Mouse (Mus musculus): ENCODE measurements at regions not wholly inside any gene's neighbourhood (a gene's known extent, or its start where the extent isn't known, plus 50 kb on each side); places are given as distances from the start of the nearest gene placed in this dataset.
"Not testable (repeated sequence)": the region's sequence is repeated elsewhere in the genome, so short reads cannot be mapped to it uniquely, and the experiment has no call there.

- no peak for DNase-seq (ENCODE audit: low read depth, low spot score)
Observed at GRCm38 (mm10) chr10:26577087-26577486, 176.1 kb upstream of the Arhgap18 start.

DNA sequence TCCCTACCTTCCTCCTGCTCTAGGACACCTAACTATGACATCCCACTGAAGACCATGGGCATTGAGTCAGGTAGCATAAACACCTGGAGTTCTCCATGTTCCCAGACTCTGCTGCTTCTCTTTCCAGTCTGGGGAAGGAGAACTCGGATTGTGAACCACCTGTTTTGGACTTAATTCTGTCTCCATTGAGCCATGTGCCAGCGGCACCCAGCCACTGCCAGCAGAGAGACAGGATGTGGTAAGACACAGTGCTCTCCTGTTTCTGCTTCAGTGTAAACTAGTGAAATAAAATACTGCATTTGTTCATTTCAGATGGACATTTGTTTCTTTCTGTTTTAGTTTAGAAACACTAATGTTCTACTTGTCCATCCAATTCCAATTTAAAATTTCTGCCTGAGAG lies 168.1 kb upstream of the Arhgap18 start:
- peak; percentile 40 for DNase-seq (ENCODE audit: low read depth, low spot score)

GRCm38 (mm10) chr10:26607081-26607480 lies 146.1 kb upstream of the Arhgap18 start:
- DNase-seq (ENCODE audit: low read depth, low spot score): not testable (repeated sequence)

DNA sequence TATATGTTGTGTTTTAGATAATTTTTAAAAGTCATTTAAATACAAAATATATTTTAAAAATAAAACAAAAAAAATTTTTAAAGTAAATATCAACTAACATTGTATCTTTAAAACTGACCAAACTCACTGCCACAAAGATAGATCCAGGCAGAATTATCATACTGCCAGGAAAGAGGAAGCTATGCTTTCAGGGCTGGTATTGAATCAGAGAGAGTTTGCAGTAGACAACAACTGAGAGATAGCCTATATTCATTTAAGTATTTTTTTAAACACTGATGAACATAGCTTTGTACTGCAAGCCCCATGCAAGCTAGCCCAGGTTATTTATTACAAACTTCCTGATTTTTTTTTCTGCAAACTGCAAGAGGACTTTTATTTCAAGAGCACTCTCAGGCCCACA lies 142.0 kb upstream of the Arhgap18 start:
- no peak for DNase-seq (ENCODE audit: low read depth, low spot score)

DNA sequence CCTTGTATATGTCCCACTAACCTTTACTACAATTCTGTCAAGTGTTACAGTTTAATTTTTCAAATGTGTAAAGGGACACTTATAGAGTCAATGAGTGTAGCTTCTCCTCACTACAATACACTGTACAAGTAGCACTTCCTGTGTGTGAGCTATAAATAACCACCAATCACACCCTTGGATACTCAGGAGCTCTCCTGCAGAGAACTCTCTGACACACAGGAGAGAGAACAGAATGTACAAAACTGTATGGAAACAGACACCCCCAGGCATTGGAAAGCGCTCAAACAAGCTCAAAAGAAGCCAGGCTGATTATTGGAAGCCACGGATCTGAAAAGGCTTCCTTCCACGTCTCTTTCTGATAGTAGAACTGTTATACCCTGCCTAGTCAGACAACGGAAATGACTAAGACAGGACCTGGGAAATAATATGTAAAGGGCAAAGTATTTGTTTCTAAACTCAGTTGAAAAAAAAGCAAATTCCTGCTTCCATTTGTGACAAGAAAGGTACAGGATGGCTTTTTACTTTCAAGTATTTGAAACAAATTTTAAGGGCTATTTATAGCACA lies 122.9 kb upstream of the Arhgap18 start:
- peak; percentile 16 for DNase-seq (ENCODE audit: low read depth, low spot score)

GRCm38 (mm10) chr10:26632266-26632665 lies 121.0 kb upstream of the Arhgap18 start:
- no peak for DNase-seq (ENCODE audit: low read depth, low spot score)

GRCm38 (mm10) chr10:26637459-26637858 lies 115.8 kb upstream of the Arhgap18 start:
- no peak for DNase-seq (ENCODE audit: low read depth, low spot score)

DNA sequence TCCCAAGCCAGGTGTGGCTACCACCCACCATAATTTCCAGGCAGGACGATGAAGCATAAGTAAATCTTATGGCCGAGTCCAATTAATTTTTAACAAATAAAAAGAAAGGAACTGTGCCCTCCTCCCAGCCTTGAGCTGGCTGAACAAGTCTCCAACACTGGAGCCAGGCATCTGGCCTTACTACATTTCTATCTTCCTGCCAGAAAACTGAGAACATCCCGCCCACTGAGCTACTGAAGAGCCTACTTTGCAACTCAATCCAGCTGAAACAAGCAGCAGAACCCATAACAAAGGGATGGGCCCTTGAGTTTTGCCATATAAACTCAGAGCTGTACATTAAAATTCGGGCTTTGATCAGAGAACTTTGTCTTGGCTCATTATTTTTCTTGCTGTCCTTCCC lies 115.2 kb upstream of the Arhgap18 start:
- DNase-seq (ENCODE audit: low read depth, low spot score): no peak

DNA sequence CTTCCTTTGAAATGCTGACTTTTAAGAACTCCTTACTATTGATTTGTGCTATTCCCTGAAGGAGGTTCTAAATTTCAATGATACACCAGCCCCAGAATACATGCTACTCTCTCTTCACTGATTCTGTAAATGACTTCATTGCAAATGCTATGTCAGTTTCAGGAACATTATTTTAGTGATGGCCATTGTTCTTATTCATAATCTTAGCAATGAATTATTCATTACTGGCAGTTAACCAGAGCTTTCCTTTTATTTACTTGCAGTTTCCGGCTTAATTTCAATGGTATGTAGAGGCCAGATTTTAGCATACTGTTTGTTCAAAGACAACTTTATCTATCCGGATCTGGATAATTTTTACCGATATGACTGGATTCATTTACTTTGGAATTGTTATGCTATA lies 114.1 kb upstream of the Arhgap18 start:
- no peak for DNase-seq (ENCODE audit: low read depth, low spot score)

- DNase-seq (ENCODE audit: low read depth, low spot score): no peak
Observed at GRCm38 (mm10) chr10:26653103-26653502, 100.1 kb upstream of the Arhgap18 start.

DNA sequence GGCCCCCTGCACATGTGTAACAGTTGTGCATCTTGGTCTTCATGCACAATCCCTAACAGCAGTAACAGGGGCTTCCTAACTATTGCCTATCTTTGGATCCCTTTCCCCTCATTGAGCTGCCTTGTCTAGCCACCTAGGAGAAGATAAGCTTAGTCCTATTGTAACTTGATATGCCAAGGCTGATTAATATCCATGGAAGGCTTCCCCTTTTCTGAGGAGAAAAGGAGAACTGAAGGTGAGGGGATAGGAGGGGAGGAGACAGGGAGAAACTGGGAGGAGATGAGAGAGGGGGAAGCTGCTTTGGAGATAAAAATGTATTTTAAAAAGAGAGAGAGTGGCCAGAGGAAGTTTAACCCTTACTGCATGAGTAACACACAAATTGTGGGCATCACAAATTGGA lies 89.0 kb upstream of the Arhgap18 start:
- no peak for DNase-seq (ENCODE audit: low read depth, low spot score)

- no peak for DNase-seq (ENCODE audit: low read depth, low spot score)
Observed at GRCm38 (mm10) chr10:26679500-26680227, 73.6 kb upstream of the Arhgap18 start.

DNA sequence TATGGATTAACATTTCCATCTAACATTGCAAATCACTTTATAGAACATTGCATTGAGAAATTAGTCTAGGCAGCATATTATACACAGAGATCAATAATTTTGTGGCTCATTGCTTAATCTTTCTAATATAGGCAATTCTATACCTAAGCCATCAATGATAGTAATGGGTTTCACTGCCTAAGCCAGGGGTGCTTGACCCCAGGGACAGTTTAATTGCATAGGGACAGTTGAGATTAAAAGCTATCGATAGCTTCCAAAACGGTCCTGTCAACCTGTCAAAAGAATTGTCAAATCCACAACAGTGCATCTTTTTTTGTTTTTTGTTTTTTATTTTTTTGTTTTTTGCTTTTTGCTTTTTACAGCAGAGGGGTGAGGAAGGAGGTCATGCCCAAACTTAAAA lies 58.5 kb upstream of the Arhgap18 start:
- no peak for DNase-seq (ENCODE audit: low read depth, low spot score)

DNA sequence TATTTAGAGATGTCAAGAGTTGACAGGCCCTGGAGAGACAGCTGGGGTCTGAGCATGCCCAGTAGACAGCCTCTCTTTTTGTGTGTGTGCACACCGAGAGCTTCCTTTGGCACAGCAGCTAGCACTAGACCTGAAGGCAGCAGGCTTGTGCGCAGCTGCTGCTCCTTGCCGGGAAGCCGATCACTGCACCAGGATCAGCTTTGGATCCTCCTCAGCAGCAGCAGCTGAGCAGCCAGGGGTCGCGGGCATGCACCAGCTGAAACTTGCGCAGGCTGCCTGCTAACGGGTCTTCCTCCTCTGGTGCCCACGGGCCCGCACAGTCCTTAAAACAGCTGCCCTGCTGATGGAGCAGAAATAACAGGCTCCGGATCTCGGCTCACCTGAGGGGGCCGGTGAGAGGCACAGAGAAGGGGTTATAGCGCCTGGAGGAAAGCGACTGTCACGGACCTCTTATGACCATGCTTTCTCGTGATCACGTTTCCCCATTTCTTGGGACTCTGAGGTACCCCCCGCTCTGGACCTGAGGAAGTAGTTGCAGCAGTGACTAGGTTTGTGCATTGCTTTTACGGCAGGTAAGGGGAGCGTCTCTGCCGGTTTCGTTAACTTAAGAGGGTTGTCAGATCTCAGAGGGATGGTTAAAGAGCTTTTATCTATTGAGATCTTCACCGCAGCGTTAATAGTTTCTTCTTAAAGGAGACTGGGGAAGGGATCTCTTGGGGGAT lies 57.8 kb upstream of the Arhgap18 start:
- DNase-seq (ENCODE audit: low read depth, low spot score): peak; percentile 16
